Mouse (Mus musculus): ENCODE data around the gene Ift88.

Ift88 gene

GRCm38 (mm10) chr14:57534961-57535360 is 111.1 kb downstream of the Ift88 start:
- TF ChIP-seq GATA4 (IDR thresholded peaks at IDR 0.05; ENCODE audit: insufficient replicate concordance, low read length), result no peak

- no peak for TF ChIP-seq GATA4 (IDR thresholded peaks at IDR 0.05; ENCODE audit: insufficient replicate concordance, low read length)
These were observed 111.8 kb downstream of the Ift88 start for GRCm38 (mm10) chr14:57535646-57536045.

GRCm38 (mm10) chr14:57536820-57537219 is 113.0 kb downstream of the Ift88 start:
- no peak for TF ChIP-seq GATA4 (IDR thresholded peaks at IDR 0.05; ENCODE audit: insufficient replicate concordance, low read length)

- no peak for TF ChIP-seq GATA4 (IDR thresholded peaks at IDR 0.05; ENCODE audit: insufficient replicate concordance, low read length)
These were observed 113.6 kb downstream of the Ift88 start for GRCm38 (mm10) chr14:57537261-57538015.

GRCm38 (mm10) chr14:57540683-57541082 is 116.8 kb downstream of the Ift88 start:
- TF ChIP-seq GATA4 (IDR thresholded peaks at IDR 0.05; ENCODE audit: insufficient replicate concordance, low read length), result no peak

GRCm38 (mm10) chr14:57542231-57542630 is 118.4 kb downstream of the Ift88 start:
- no peak for TF ChIP-seq GATA4 (IDR thresholded peaks at IDR 0.05; ENCODE audit: insufficient replicate concordance, low read length)

- no peak for TF ChIP-seq GATA4 (IDR thresholded peaks at IDR 0.05; ENCODE audit: insufficient replicate concordance, low read length)
These were observed 119.7 kb downstream of the Ift88 start for GRCm38 (mm10) chr14:57543420-57544039.

GRCm38 (mm10) chr14:57545526-57545925 is 121.7 kb downstream of the Ift88 start:
- no peak for TF ChIP-seq GATA4 (IDR thresholded peaks at IDR 0.05; ENCODE audit: insufficient replicate concordance, low read length)

GRCm38 (mm10) chr14:57546131-57546530 is 122.3 kb downstream of the Ift88 start:
- no peak for TF ChIP-seq GATA4 (IDR thresholded peaks at IDR 0.05; ENCODE audit: insufficient replicate concordance, low read length)

GRCm38 (mm10) chr14:57546557-57547021 is 122.7 kb downstream of the Ift88 start:
- TF ChIP-seq GATA4 (IDR thresholded peaks at IDR 0.05; ENCODE audit: insufficient replicate concordance, low read length), result no peak

GRCm38 (mm10) chr14:57547062-57547461 is 123.2 kb downstream of the Ift88 start:
- no peak for TF ChIP-seq GATA4 (IDR thresholded peaks at IDR 0.05; ENCODE audit: insufficient replicate concordance, low read length)

GRCm38 (mm10) chr14:57552945-57553344 is 129.1 kb downstream of the Ift88 start:
- TF ChIP-seq GATA4 (IDR thresholded peaks at IDR 0.05; ENCODE audit: insufficient replicate concordance, low read length), result no peak

GRCm38 (mm10) chr14:57554434-57554833 is 130.6 kb downstream of the Ift88 start:
- no peak for TF ChIP-seq GATA4 (IDR thresholded peaks at IDR 0.05; ENCODE audit: insufficient replicate concordance, low read length)

- TF ChIP-seq GATA4 (IDR thresholded peaks at IDR 0.05; ENCODE audit: insufficient replicate concordance, low read length), result no peak
These were observed 131.7 kb downstream of the Ift88 start for GRCm38 (mm10) chr14:57555471-57556070.

GRCm38 (mm10) chr14:57556922-57557321 is 133.1 kb downstream of the Ift88 start:
- no peak for TF ChIP-seq GATA4 (IDR thresholded peaks at IDR 0.05; ENCODE audit: insufficient replicate concordance, low read length)

GRCm38 (mm10) chr14:57565626-57566025 is 141.8 kb downstream of the Ift88 start:
- TF ChIP-seq GATA4 (IDR thresholded peaks at IDR 0.05; ENCODE audit: insufficient replicate concordance, low read length), result no peak
